Mouse (Mus musculus): ENCODE measurements around the gene Adgra3.

- TF ChIP-seq CTCF (IDR thresholded peaks at IDR 0.05; ENCODE audit: low read depth) = no peak
- no peak for TF ChIP-seq EP300 (IDR thresholded peaks at IDR 0.05; ENCODE audit: low read depth)
Observed at GRCm38 (mm10) chr5:50014658-50015057, 44.1 kb downstream of the Adgra3 start.

Data from heart, postnatal 0 days (tissue).